Mouse (Mus musculus): ENCODE data around the gene Gm10842. TPM values are rescaled to one million over a fixed set of nuclear protein-coding genes. Genes with fewer than 3 reads are reported as not detected.

Gene Gm10842
- total and polyA plus RNA-seq, 3 experiments = not detected

Other genes starting within 250 kb of the Gm10842 start
- 1 to 10 TPM in 1 of 2 experiments, not detected in 1; 1.2 TPM for gene Efcab3, start 83.3 kb upstream of the Gm10842 start, total RNA-seq (2021)
- not detected in 2 replicates for gene Efcab3, start 83.3 kb upstream of the Gm10842 start, polyA plus RNA-seq (2012; rRNA removed)
- gene Mettl2, start 20.5 kb upstream of the Gm10842 start, total RNA-seq (2021) = 10 to 100 TPM; 18.9 to 24.0 TPM
- gene Mettl2, start 20.5 kb upstream of the Gm10842 start, polyA plus RNA-seq (2012; rRNA removed) = 9.0 and 9.2 TPM in 2 replicates
- gene Tlk2, start 31.9 kb downstream of the Gm10842 start, total RNA-seq (2021) = 10 to 100 TPM; 44.6 to 68.5 TPM
- 7.1 and 10.9 TPM in 2 replicates for gene Tlk2, start 31.9 kb downstream of the Gm10842 start, polyA plus RNA-seq (2012; rRNA removed)
- gene Mrc2, start 145.8 kb downstream of the Gm10842 start, total RNA-seq (2021) = 10 to 100 TPM; 17.0 to 24.9 TPM
- 30.2 and 35.7 TPM in 2 replicates for gene Mrc2, start 145.8 kb downstream of the Gm10842 start, polyA plus RNA-seq (2012; rRNA removed)

Measured in adrenal gland, adult 2 months (tissue).